Mouse (Mus musculus): ENCODE measurements around the gene Taf1b. TPM values are rescaled to one million over a fixed set of nuclear protein-coding genes. Genes with fewer than 3 reads are reported as not detected.
"Not testable (repeated sequence)": the region's sequence is repeated elsewhere in the genome, so short reads cannot be mapped to it uniquely, and the experiment has no call there.

Taf1b gene
- polyA plus RNA-seq (2014; fragmentation: Nextera tagmentation; extraction: Ambion mirVana): 23.2 and 25.0 TPM in 2 replicates

- peak within 1 kb of the TSS; percentile 66 for H3K4me2 ChIP-seq (ENCODE audit: low read length)
- 7% methylated on average over 31 of the region's 31 CpGs for WGBS
- ATAC-seq (ENCODE audit: insufficient number of reproducible peaks, insufficient read depth, low FRiP score, low read depth): peak; percentile 81
Measured at GRCm38 (mm10) chr12:24498150-24498840, at the start of gene Taf1b. TSS of gene Taf1b (plus strand) at chr12:24498359.

GRCm38 (mm10) chr12:24460406-24460805 is 37.8 kb upstream of the Taf1b start:
- H3K27me3 ChIP-seq (ENCODE audit: control insufficient read depth, insufficient read depth, low read length): no peaks in the 10 kb centered on the region
- H3K4me3 ChIP-seq (ENCODE audit: control insufficient read depth in 1 of 2, insufficient read depth in 1 of 2, low read depth in 1 of 2, low read length in 2 of 2): no peak overlapping the region
- 0 out of 4 replicates have a peak, but pooled peaks cover 0 to 2% of the 10 kb centered on the region in 2 experiments for H3K4me1 ChIP-seq (ENCODE audit: control insufficient read depth in 2 of 2, insufficient read depth in 2 of 2, low read length in 2 of 2)
- WGBS: 86% methylated on average over 10 of the region's 10 CpGs
- no peak overlapping the region for H3K4me2 ChIP-seq (ENCODE audit: low read length)
- H3K9me3 ChIP-seq (ENCODE audit: control insufficient read depth, low read length): no peaks in the 10 kb centered on the region
- H3K36me3 ChIP-seq (ENCODE audit: control insufficient read depth, insufficient read depth, low read length): no peaks in the 10 kb centered on the region
- no peak overlapping the region for H3K9ac ChIP-seq (ENCODE audit: low read length)
- H3K27ac ChIP-seq (replicated peaks in 1 of 2; ENCODE audit: control insufficient read depth in 1 of 2, insufficient read depth in 1 of 2, low read depth in 2 of 2, low read length in 2 of 2): no peak overlapping the region
- no peak for ATAC-seq (ENCODE audit: insufficient number of reproducible peaks, insufficient read depth, low FRiP score, low read depth)

More at GRCm38 (mm10) chr12:24498150-24498840, at the start of gene Taf1b:
- H3K27ac ChIP-seq (replicated peaks in 1 of 2; ENCODE audit: control insufficient read depth in 1 of 2, insufficient read depth in 1 of 2, low read depth in 2 of 2, low read length in 2 of 2): peak within 1 kb of the TSS; percentile 44 to 71
- H3K27me3 ChIP-seq (ENCODE audit: control insufficient read depth, insufficient read depth, low read length): no peaks in the 10 kb centered on the region
- H3K4me3 ChIP-seq (ENCODE audit: control insufficient read depth in 1 of 2, insufficient read depth in 1 of 2, low read depth in 1 of 2, low read length in 2 of 2): peak within 1 kb of the TSS; percentile 63 to 79
- H3K9me3 ChIP-seq (ENCODE audit: control insufficient read depth, low read length): no peaks in the 10 kb centered on the region
- peaks cover 0 to 2% of the 10 kb centered on the region in 2 experiments; a peak in 1 of 4 replicates for H3K4me1 ChIP-seq (ENCODE audit: control insufficient read depth in 2 of 2, insufficient read depth in 2 of 2, low read length in 2 of 2)
- no peaks in the 10 kb centered on the region for H3K36me3 ChIP-seq (ENCODE audit: control insufficient read depth, insufficient read depth, low read length)
- H3K9ac ChIP-seq (ENCODE audit: low read length): peak within 1 kb of the TSS; percentile 79

GRCm38 (mm10) chr12:24462121-24462520 is 36.0 kb upstream of the Taf1b start:
- H3K9ac ChIP-seq (ENCODE audit: low read length); ATAC-seq (ENCODE audit: insufficient number of reproducible peaks, insufficient read depth, low FRiP score, low read depth); H3K9me3 ChIP-seq (ENCODE audit: control insufficient read depth, low read length); H3K27ac ChIP-seq (replicated peaks in 1 of 2; ENCODE audit: control insufficient read depth in 1 of 2, insufficient read depth in 1 of 2, low read depth in 2 of 2, low read length in 2 of 2); H3K4me1 ChIP-seq (ENCODE audit: control insufficient read depth in 2 of 2, insufficient read depth in 2 of 2, low read length in 2 of 2); H3K4me3 ChIP-seq (ENCODE audit: control insufficient read depth in 1 of 2, insufficient read depth in 1 of 2, low read depth in 1 of 2, low read length in 2 of 2); H3K4me2 ChIP-seq (ENCODE audit: low read length); H3K36me3 ChIP-seq (ENCODE audit: control insufficient read depth, insufficient read depth, low read length); H3K27me3 ChIP-seq (ENCODE audit: control insufficient read depth, insufficient read depth, low read length): not testable (repeated sequence)
- 33% methylated on average over 4 of the region's 4 CpGs for WGBS

GRCm38 (mm10) chr12:24463490-24463889 is 34.7 kb upstream of the Taf1b start:
- WGBS: 82% methylated on average over 6 of the region's 6 CpGs
- H3K27me3 ChIP-seq (ENCODE audit: control insufficient read depth, insufficient read depth, low read length); H3K4me2 ChIP-seq (ENCODE audit: low read length); H3K9ac ChIP-seq (ENCODE audit: low read length); H3K27ac ChIP-seq (replicated peaks in 1 of 2; ENCODE audit: control insufficient read depth in 1 of 2, insufficient read depth in 1 of 2, low read depth in 2 of 2, low read length in 2 of 2); H3K4me3 ChIP-seq (ENCODE audit: control insufficient read depth in 1 of 2, insufficient read depth in 1 of 2, low read depth in 1 of 2, low read length in 2 of 2); H3K4me1 ChIP-seq (ENCODE audit: control insufficient read depth in 2 of 2, insufficient read depth in 2 of 2, low read length in 2 of 2); H3K9me3 ChIP-seq (ENCODE audit: control insufficient read depth, low read length); ATAC-seq (ENCODE audit: insufficient number of reproducible peaks, insufficient read depth, low FRiP score, low read depth); H3K36me3 ChIP-seq (ENCODE audit: control insufficient read depth, insufficient read depth, low read length): not testable (repeated sequence)

- Histone ChIP-seq H3K4me3 (ENCODE audit: control insufficient read depth in 1 of 2, insufficient read depth in 1 of 2, low read depth in 1 of 2, low read length in 2 of 2) (no peak overlapping the region), H3K4me1 (ENCODE audit: control insufficient read depth in 2 of 2, insufficient read depth in 2 of 2, low read length in 2 of 2) (0 out of 4 replicates have a peak, but pooled peaks cover 0 to 2% of the 10 kb centered on the region in 2 experiments), H3K9ac (ENCODE audit: low read length) (no peak overlapping the region), H3K27ac (replicated peaks in 1 of 2; ENCODE audit: control insufficient read depth in 1 of 2, insufficient read depth in 1 of 2, low read depth in 2 of 2, low read length in 2 of 2) (no peak overlapping the region), H3K4me2 (ENCODE audit: low read length) (no peak overlapping the region), H3K9me3 (ENCODE audit: control insufficient read depth, low read length) (no peaks in the 10 kb centered on the region), H3K27me3 (ENCODE audit: control insufficient read depth, insufficient read depth, low read length) (no peaks in the 10 kb centered on the region), H3K36me3 (ENCODE audit: control insufficient read depth, insufficient read depth, low read length) (no peaks in the 10 kb centered on the region)
- 80% methylated on average over 2 of the region's 2 CpGs for whole genome bisulfite sequencing
- ATAC-seq (ENCODE audit: insufficient number of reproducible peaks, insufficient read depth, low FRiP score, low read depth): no peak
Measured at GRCm38 (mm10) chr12:24468966-24469365, 29.2 kb upstream of the Taf1b start.

GRCm38 (mm10) chr12:24470943-24471342 is 27.2 kb upstream of the Taf1b start:
- ATAC-seq (ENCODE audit: insufficient number of reproducible peaks, insufficient read depth, low FRiP score, low read depth): no peak
- Histone ChIP-seq H3K27ac (replicated peaks in 1 of 2; ENCODE audit: control insufficient read depth in 1 of 2, insufficient read depth in 1 of 2, low read depth in 2 of 2, low read length in 2 of 2) (no peak overlapping the region), H3K27me3 (ENCODE audit: control insufficient read depth, insufficient read depth, low read length) (no peaks in the 10 kb centered on the region), H3K4me2 (ENCODE audit: low read length) (no peak overlapping the region), H3K4me1 (ENCODE audit: control insufficient read depth in 2 of 2, insufficient read depth in 2 of 2, low read length in 2 of 2) (no peaks in the 10 kb centered on the region), H3K4me3 (ENCODE audit: control insufficient read depth in 1 of 2, insufficient read depth in 1 of 2, low read depth in 1 of 2, low read length in 2 of 2) (no peak overlapping the region), H3K36me3 (ENCODE audit: control insufficient read depth, insufficient read depth, low read length) (no peaks in the 10 kb centered on the region), H3K9ac (ENCODE audit: low read length) (no peak overlapping the region), H3K9me3 (ENCODE audit: control insufficient read depth, low read length) (no peaks in the 10 kb centered on the region)
- 9% methylated on average over 4 of the region's 4 CpGs for WGBS

- H3K4me1 ChIP-seq (ENCODE audit: control insufficient read depth in 2 of 2, insufficient read depth in 2 of 2, low read length in 2 of 2): no peaks in the 10 kb centered on the region
- no peak overlapping the region for H3K4me3 ChIP-seq (ENCODE audit: control insufficient read depth in 1 of 2, insufficient read depth in 1 of 2, low read depth in 1 of 2, low read length in 2 of 2)
- no peak overlapping the region for H3K4me2 ChIP-seq (ENCODE audit: low read length)
- WGBS: 55% methylated on average over 3 of the region's 3 CpGs
- no peak for ATAC-seq (ENCODE audit: insufficient number of reproducible peaks, insufficient read depth, low FRiP score, low read depth)
- H3K9ac ChIP-seq (ENCODE audit: low read length): no peak overlapping the region
- no peak overlapping the region for H3K27ac ChIP-seq (replicated peaks in 1 of 2; ENCODE audit: control insufficient read depth in 1 of 2, insufficient read depth in 1 of 2, low read depth in 2 of 2, low read length in 2 of 2)
- no peaks in the 10 kb centered on the region for H3K9me3 ChIP-seq (ENCODE audit: control insufficient read depth, low read length)
- H3K27me3 ChIP-seq (ENCODE audit: control insufficient read depth, insufficient read depth, low read length): no peaks in the 10 kb centered on the region
- no peaks in the 10 kb centered on the region for H3K36me3 ChIP-seq (ENCODE audit: control insufficient read depth, insufficient read depth, low read length)
Measured at GRCm38 (mm10) chr12:24473221-24473620, 24.9 kb upstream of the Taf1b start.

- Histone ChIP-seq H3K9ac (ENCODE audit: low read length) (no peak overlapping the region), H3K27me3 (ENCODE audit: control insufficient read depth, insufficient read depth, low read length) (no peaks in the 10 kb centered on the region), H3K9me3 (ENCODE audit: control insufficient read depth, low read length) (peaks cover 5% of the 10 kb centered on the region; the same call in 1 of the 2 replicates), H3K27ac (replicated peaks in 1 of 2; ENCODE audit: control insufficient read depth in 1 of 2, insufficient read depth in 1 of 2, low read depth in 2 of 2, low read length in 2 of 2) (no peak overlapping the region), H3K4me1 (ENCODE audit: control insufficient read depth in 2 of 2, insufficient read depth in 2 of 2, low read length in 2 of 2) (peaks cover 4 to 9% of the 10 kb centered on the region in 2 experiments), H3K4me3 (ENCODE audit: control insufficient read depth in 1 of 2, insufficient read depth in 1 of 2, low read depth in 1 of 2, low read length in 2 of 2) (no peak overlapping the region), H3K36me3 (ENCODE audit: control insufficient read depth, insufficient read depth, low read length) (no peaks in the 10 kb centered on the region), H3K4me2 (ENCODE audit: low read length) (no peak overlapping the region)
- ATAC-seq (ENCODE audit: insufficient number of reproducible peaks, insufficient read depth, low FRiP score, low read depth): no peak
- 93% methylated on average over 4 of the region's 4 CpGs for WGBS
Measured at GRCm38 (mm10) chr12:24484930-24485329, 13.2 kb upstream of the Taf1b start.
